Mouse (Mus musculus): ENCODE results near the gene Haao. TPM values are rescaled to one million over a fixed set of nuclear protein-coding genes. Genes with fewer than 3 reads are reported as not detected.

Haao gene
- total RNA-seq, 2 experiments from 2014 or later, result not detected

Other genes with a start within 250 kb of the Haao start
- gene Kcng3, start 216.1 kb downstream of the Haao start, total RNA-seq (2021), result 10 to 100 TPM in 1 of 2 experiments, 1 to 10 TPM in 1; 9.3 to 12.4 TPM
- gene Mta3, start 141.8 kb downstream of the Haao start, total RNA-seq (2021), result 10 to 100 TPM; 94.7 to 97.6 TPM

Data from layer of hippocampus, postnatal 36 days (tissue).